Mouse (Mus musculus) spleen, adult 2 months (tissue): ENCODE measurements around the gene Sorbs1. TPM values are rescaled to one million over a fixed set of nuclear protein-coding genes. Genes with fewer than 3 reads are reported as not detected.

Source experiments
- DNase-seq, 2 experiments: peaks; one replicate each; pipeline versions ENCODE4 v3.0.0 to v3.0.0-alpha.2; 2012 to 2021; ENCODE audit warnings: low spot score in 2 of 2, low read depth in 1 of 2
- H3K27ac ChIP-seq: fragments of 200-500 bp; 2 replicates; pipeline ENCODE4 v1.5.1; 2012; ENCODE audit warnings: low read length, inconsistent platforms; ENCODE audit not compliant: insufficient read depth
- H3K27me3 ChIP-seq: fragments of 200-500 bp; 2 replicates; pipeline ENCODE4 v1.6.1; 2012; ENCODE audit warnings: mild to moderate bottlenecking, moderate library complexity, low read length, inconsistent platforms; ENCODE audit not compliant: control insufficient read depth, insufficient read depth
- H3K36me3 ChIP-seq: fragments of 200-500 bp; 2 replicates; pipeline ENCODE4 v1.6.1; 2012; ENCODE audit warnings: mild to moderate bottlenecking, low read length, inconsistent platforms; ENCODE audit not compliant: control insufficient read depth, insufficient read depth
- H3K4me1 ChIP-seq: fragments of 200-500 bp; 2 replicates; pipeline ENCODE4 v1.6.1; 2011; ENCODE audit warnings: inconsistent platforms; ENCODE audit not compliant: control insufficient read depth, insufficient read depth, insufficient read length
- H3K4me3 ChIP-seq: fragments of 200-500 bp; 2 replicates; pipeline ENCODE4 v1.5.1; 2011; ENCODE audit warnings: mild to moderate bottlenecking, inconsistent platforms; ENCODE audit not compliant: insufficient read depth, insufficient read length; ENCODE audit errors: extremely low read depth
- CTCF ChIP-seq: fragments of 200-500 bp; IDR thresholded peaks from 2 replicates; pipeline ENCODE4 v1.5.1; 2011; ENCODE audit warnings: mild to moderate bottlenecking, inconsistent platforms; ENCODE audit not compliant: insufficient read depth, insufficient read length, insufficient replicate concordance; ENCODE audit errors: extremely low read depth
- POLR2A ChIP-seq: fragments of 200-500 bp; IDR thresholded peaks from 2 replicates; pipeline ENCODE4 v1.6.1; 2011; ENCODE audit warnings: low read depth, low read length, inconsistent platforms
- WGBS: fragments of 180-500 bp; shearing (Covaris S2); methylation state at CpG from one replicate; pipeline ENCODE4 v1.1.7; 2018; 5-methylcytosine and 5-hydroxymethylcytosine counted together
- polyA plus RNA-seq: library from polyadenylated mRNA; depleted of rRNA; stranded (reverse); fragments of >200 nt; gene quantifications from 2 replicates; pipeline ENCODE4 v1.2.3, GENCODE M21; 2012

Sorbs1 gene
- polyA plus RNA-seq, 1 experiment = 6.4 TPM

DNA sequence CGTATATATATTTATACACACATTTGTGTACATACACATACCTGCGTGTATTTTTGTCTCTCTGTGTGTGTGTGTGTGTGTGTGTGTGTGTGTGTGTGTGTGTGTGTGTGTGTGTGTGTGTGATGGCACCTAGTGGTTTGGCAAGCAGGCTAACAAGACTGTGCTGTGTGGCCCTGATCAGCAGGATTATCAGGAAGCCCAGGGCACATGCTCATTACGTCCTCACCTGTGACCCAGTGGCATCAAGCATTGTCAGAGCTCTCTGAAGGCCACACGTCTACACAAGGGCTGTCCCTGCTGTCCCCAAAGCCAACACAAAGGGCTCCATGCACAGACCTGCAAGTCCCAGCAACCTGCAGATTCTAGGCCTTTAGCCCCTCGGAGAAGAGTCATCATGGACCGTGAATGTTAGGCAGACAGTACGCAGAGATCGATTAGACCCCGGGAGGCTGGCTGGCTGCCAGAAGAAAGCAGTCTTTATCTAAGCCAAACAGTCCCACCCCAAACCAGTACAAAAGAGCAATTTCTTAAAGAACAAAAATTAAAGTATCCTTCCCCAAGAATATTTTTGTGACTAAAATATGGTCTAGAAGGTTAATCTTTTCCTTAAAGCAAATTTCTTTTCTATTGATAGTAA is 52.6 kb downstream of the Sorbs1 start:
- 74% methylated on average over 9 of the region's 9 CpGs for WGBS
- Histone ChIP-seq H3K27ac (no peak overlapping the region), H3K4me1 (no peaks in the 10 kb centered on the region), H3K4me3 (no peak overlapping the region), H3K27me3 (no peaks in the 10 kb centered on the region), H3K36me3 (no peaks in the 10 kb centered on the region)
- no peak for TF ChIP-seq CTCF
- TF ChIP-seq POLR2A = no peak
- no peak for DNase-seq

DNA sequence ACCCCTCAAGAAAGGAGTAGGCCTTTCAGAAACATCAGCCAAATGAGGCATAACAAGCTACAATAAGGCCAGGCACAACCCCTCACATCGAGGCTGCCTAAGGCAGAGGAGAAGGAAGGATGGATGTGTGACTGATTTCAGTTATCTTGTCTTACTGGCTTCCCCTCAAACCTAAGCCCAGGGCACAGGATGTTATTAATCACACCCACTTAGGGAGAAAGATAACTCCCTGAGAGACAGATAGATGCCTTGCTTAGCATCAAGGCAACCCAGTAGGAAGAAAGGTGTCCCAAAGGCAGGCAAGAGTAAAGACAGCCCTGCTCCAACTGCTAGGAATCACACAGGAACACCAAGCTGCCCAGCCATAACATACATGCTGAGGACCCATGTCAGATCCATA is 54.2 kb downstream of the Sorbs1 start:
- no peak for DNase-seq
- 43% methylated on average over 1 of the region's 1 CpGs for WGBS
- TF ChIP-seq POLR2A (no peak), CTCF (no peak)
- Histone ChIP-seq H3K27me3 (no peaks in the 10 kb centered on the region), H3K27ac (no peak overlapping the region), H3K36me3 (no peaks in the 10 kb centered on the region), H3K4me1 (no peaks in the 10 kb centered on the region), H3K4me3 (no peak overlapping the region)

DNA sequence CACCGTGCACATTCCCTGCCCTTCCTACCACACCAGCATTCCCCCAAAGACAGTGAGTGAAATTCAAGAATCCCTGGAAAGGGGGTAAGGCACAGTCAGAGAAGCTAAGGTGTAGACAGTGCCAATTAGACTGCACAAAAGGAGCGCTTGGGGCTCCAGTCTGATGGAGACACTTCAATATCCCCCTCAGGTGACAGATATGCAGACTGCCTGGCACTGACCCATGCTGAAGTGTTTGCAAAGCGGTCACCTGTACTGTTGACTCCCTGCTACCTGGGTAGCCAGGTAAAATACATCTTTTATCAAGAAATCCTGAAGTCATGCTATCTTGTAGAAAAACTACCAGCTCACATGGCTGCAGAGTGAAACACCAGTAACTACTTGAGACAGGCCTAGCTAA is 54.8 kb downstream of the Sorbs1 start:
- H3K4me1 ChIP-seq = no peaks in the 10 kb centered on the region
- DNase-seq = no peak
- no peak overlapping the region for H3K27ac ChIP-seq
- 94% methylated on average over 3 of the region's 3 CpGs for WGBS
- TF ChIP-seq POLR2A = no peak
- TF ChIP-seq CTCF = no peak
- H3K36me3 ChIP-seq = no peaks in the 10 kb centered on the region
- H3K4me3 ChIP-seq = no peak overlapping the region
- H3K27me3 ChIP-seq = no peaks in the 10 kb centered on the region

DNA sequence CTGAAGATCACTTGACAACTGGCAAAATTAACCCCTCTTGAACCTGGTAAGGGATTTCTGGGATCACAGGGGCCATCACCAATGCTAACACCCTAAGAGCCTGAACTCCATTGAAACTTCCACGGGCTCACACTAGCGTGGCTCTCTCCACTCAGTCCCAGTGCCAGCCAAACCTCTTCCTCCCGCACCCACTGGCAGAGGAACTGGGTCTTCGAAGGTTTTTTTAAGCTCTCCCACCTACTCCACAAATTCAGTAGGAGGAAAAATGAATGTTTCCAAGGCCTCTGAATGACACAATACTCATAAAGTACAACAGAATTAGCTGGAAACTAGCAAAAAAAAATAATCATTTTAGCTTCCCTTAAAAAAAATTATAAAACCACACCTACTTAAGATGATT is 58.3 kb downstream of the Sorbs1 start:
- Histone ChIP-seq H3K27ac (no peak overlapping the region), H3K4me3 (no peak overlapping the region), H3K36me3 (no peaks in the 10 kb centered on the region), H3K4me1 (no peaks in the 10 kb centered on the region), H3K27me3 (no peaks in the 10 kb centered on the region)
- TF ChIP-seq CTCF (no peak), POLR2A (no peak)
- WGBS = 89% methylated on average over 4 of the region's 4 CpGs
- DNase-seq = no peak

DNA sequence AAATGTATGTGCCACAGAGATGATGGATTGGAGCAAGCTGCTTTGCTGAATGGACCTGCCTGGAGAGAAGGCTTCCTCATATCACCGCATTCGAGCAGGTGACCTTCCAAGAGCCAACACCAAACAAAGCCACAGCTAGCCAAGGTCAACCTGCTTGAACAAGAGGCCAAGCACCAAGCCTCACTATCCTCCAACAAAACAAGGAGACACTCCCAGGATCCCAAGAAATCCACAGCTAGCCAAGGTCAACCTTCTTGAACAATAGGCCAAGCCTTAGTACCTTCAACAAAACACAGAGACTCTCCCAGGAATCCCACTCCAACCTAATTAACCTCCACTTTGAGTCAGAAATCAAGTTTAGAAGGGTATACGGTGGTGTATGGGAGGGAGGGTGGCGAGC is 59.5 kb downstream of the Sorbs1 start:
- H3K27ac ChIP-seq = no peak overlapping the region
- no peak overlapping the region for H3K4me3 ChIP-seq
- no peaks in the 10 kb centered on the region for H3K36me3 ChIP-seq
- WGBS = 94% methylated on average over 4 of the region's 4 CpGs
- no peaks in the 10 kb centered on the region for H3K27me3 ChIP-seq
- TF ChIP-seq POLR2A (no peak), CTCF (no peak)
- DNase-seq = no peak
- no peaks in the 10 kb centered on the region for H3K4me1 ChIP-seq

DNA sequence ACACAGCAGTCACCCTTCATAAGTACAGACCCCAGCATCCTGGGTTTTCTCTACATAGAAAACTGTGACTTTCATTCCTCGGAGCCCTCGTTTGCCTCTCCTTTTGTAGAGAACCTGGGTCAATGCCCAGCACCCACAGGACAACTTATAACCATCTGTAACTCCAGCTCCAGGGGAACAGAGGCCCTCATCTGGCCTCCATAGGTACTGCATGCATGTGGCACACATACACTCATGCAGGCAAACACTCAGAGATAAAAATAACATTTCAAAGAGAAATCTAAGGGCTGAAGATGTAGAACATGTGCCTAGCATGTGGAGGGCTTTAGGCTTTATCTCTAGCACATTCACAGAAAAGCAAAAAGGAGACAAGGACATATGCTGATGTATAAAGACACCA is 61.4 kb downstream of the Sorbs1 start:
- no peak for TF ChIP-seq CTCF
- TF ChIP-seq POLR2A = no peak
- Histone ChIP-seq H3K36me3 (no peaks in the 10 kb centered on the region), H3K4me3 (no peak overlapping the region), H3K27ac (no peak overlapping the region), H3K4me1 (no peaks in the 10 kb centered on the region), H3K27me3 (no peaks in the 10 kb centered on the region)
- no peak for DNase-seq
- WGBS = 97% methylated on average over 2 of the region's 2 CpGs

DNA sequence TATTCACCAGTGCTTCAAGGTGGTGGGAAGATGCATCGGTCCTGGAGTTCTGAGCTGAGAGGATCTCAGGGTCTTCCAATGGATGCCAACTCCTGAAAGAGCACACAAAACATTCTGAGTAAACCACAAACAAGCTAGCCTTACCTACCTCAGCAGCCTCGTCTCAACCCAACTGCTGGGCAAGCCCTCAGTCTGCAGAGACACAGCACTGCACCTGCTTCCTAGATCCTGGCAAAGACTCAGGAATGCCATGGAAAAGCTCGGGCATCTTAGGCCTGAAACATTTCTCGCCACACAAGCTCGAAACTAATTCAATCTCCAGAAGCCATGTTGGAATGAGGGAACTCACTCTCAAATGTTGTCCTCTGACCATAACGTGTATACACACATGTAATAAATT is 62.3 kb downstream of the Sorbs1 start:
- Histone ChIP-seq H3K4me1 (no peaks in the 10 kb centered on the region), H3K27me3 (no peaks in the 10 kb centered on the region), H3K4me3 (no peak overlapping the region), H3K36me3 (no peaks in the 10 kb centered on the region), H3K27ac (no peak overlapping the region)
- WGBS = 92% methylated on average over 6 of the region's 6 CpGs
- no peak for DNase-seq
- TF ChIP-seq POLR2A (no peak), CTCF (no peak)
